Mouse (Mus musculus) small intestine, adult 2 months (tissue): ENCODE measurements around the gene Atoh7.

Experiments used
- CTCF ChIP-seq: fragments of 200-500 bp; IDR thresholded peaks from 2 replicates; pipeline ENCODE4 v1.5.1; 2012; ENCODE audit warnings: low read depth, mild to moderate bottlenecking, control low read depth, inconsistent platforms, low read length, moderate library complexity, mixed read lengths; ENCODE audit not compliant: insufficient replicate concordance, insufficient read length; ENCODE audit errors: extremely low read depth
- POLR2A ChIP-seq: fragments of 200-500 bp; IDR thresholded peaks from 2 replicates; pipeline ENCODE4 v1.6.1; 2012; ENCODE audit warnings: low read depth, mild to moderate bottlenecking, control low read depth, inconsistent platforms, low read length, moderate library complexity

DNA sequence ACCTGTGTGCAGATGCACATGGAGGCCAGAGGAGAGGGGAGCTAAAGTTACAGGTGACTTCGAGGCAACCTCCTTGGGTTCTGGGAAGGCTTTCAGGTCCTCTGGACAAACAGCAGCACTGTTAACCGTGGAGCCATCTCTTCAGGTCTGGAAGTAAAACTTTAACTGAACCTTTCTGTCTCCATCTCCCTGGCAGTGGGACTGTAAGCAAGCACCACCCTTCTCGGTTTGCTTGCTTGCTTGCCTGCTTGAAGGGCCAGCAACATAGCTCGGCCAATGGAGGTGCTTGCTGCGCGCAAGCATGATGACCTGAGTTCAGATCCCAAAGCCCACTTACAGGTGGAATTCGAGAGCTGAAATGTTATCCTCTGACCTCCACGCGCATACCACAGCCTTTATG lies 34.9 kb upstream of the Atoh7 start:
- TF ChIP-seq CTCF: no peak
- no peak for TF ChIP-seq POLR2A
